Mouse (Mus musculus): ENCODE results near the gene Grxcr1. TPM values are rescaled to one million over a fixed set of nuclear protein-coding genes. Genes with fewer than 3 reads are reported as not detected.

Grxcr1 gene
- polyA plus RNA-seq, 1 experiment from 2014 or later: 0.15 TPM

DNA sequence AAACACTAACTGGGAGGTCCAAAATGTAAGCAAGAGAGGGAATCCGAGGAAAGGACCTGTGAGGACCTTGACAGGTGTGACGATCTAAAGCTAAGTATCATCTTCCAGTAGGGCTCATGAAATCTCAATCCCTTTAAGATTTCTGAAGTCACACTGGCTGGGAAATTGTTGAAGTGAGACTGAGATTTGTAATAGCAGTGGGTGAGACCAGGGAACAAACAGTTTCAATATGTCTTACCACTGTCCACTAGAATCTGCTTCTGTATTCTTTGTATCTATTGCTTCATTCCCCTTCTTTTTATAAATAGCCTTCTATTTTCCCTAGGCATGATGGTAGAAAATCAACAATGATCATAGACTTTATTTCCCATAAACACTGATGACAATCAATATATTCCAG is 10.8 kb upstream of the Grxcr1 start:
- 81% methylated on average over 2 of the region's 2 CpGs for WGBS
- no peak for ATAC-seq (ENCODE audit: low FRiP score)
- H3K9me3 ChIP-seq (ENCODE audit: control insufficient read depth, low read length): no peaks in the 10 kb centered on the region
- H3K4me1 ChIP-seq (replicated peaks; ENCODE audit: control insufficient read depth, insufficient read depth, low read length): no peaks in the 10 kb centered on the region
- DNase-seq (ENCODE audit: low spot score): no peak
- no peak overlapping the region for H3K4me2 ChIP-seq (replicated peaks; ENCODE audit: low read depth, low read length)
- no peaks in the 10 kb centered on the region for H3K27me3 ChIP-seq (ENCODE audit: control insufficient read depth, insufficient read depth, low read length)
- no peaks in the 10 kb centered on the region for H3K36me3 ChIP-seq (ENCODE audit: control insufficient read depth, insufficient read depth, low read length)
- H3K4me3 ChIP-seq (ENCODE audit: low read depth, low read length): no peak overlapping the region
- H3K9ac ChIP-seq (ENCODE audit: low read depth, low read length): no peak overlapping the region
- no peak overlapping the region for H3K27ac ChIP-seq (ENCODE audit: low read depth, low read length)

- WGBS: 49% methylated on average over 2 of the region's 2 CpGs
- Histone ChIP-seq H3K27ac (ENCODE audit: low read depth, low read length) (no peak overlapping the region), H3K4me1 (replicated peaks; ENCODE audit: control insufficient read depth, insufficient read depth, low read length) (no peaks in the 10 kb centered on the region), H3K9ac (ENCODE audit: low read depth, low read length) (no peak overlapping the region), H3K9me3 (ENCODE audit: control insufficient read depth, low read length) (no peaks in the 10 kb centered on the region), H3K27me3 (ENCODE audit: control insufficient read depth, insufficient read depth, low read length) (no peaks in the 10 kb centered on the region), H3K36me3 (ENCODE audit: control insufficient read depth, insufficient read depth, low read length) (no peaks in the 10 kb centered on the region), H3K4me2 (replicated peaks; ENCODE audit: low read depth, low read length) (no peak overlapping the region), H3K4me3 (ENCODE audit: low read depth, low read length) (no peak overlapping the region)
- ATAC-seq (ENCODE audit: low FRiP score) (no peak), DNase-seq (ENCODE audit: low spot score) (no peak)
These were observed 4.8 kb upstream of the Grxcr1 start for GRCm38 (mm10) chr5:68026658-68027422.

DNA sequence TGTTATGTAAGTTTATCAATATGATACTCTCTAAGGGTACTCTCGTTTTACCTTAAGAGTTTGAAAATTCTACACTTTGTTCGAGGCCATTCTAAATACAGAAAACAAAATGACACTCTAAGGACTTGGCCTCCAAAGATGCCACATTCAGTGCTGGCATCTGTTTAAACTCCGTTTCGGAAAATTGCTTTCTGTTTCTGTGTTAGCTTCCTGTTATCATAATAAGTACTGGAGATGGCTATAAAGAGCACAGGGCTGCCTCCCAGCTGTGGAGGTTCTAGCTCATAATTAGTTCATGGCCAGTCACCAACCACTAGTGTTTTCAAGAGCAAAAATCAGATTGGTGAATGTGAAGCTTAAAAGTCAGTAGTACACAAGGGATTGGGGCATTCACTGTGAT is 4.2 kb upstream of the Grxcr1 start:
- no peak overlapping the region for H3K4me3 ChIP-seq (ENCODE audit: low read depth, low read length)
- no peak for ATAC-seq (ENCODE audit: low FRiP score)
- 86% methylated on average over 4 of the region's 4 CpGs for WGBS
- H3K4me1 ChIP-seq (replicated peaks; ENCODE audit: control insufficient read depth, insufficient read depth, low read length): no peaks in the 10 kb centered on the region
- H3K9me3 ChIP-seq (ENCODE audit: control insufficient read depth, low read length): no peaks in the 10 kb centered on the region
- H3K4me2 ChIP-seq (replicated peaks; ENCODE audit: low read depth, low read length): no peak overlapping the region
- DNase-seq (ENCODE audit: low spot score): no peak
- H3K36me3 ChIP-seq (ENCODE audit: control insufficient read depth, insufficient read depth, low read length): no peaks in the 10 kb centered on the region
- no peaks in the 10 kb centered on the region for H3K27me3 ChIP-seq (ENCODE audit: control insufficient read depth, insufficient read depth, low read length)
- no peak overlapping the region for H3K9ac ChIP-seq (ENCODE audit: low read depth, low read length)
- H3K27ac ChIP-seq (ENCODE audit: low read depth, low read length): no peak overlapping the region

GRCm38 (mm10) chr5:68033345-68033744 is 1.7 kb downstream of the Grxcr1 start:
- DNase-seq (ENCODE audit: low spot score): no peak
- Histone ChIP-seq H3K36me3 (ENCODE audit: control insufficient read depth, insufficient read depth, low read length) (no peaks in the 10 kb centered on the region), H3K27me3 (ENCODE audit: control insufficient read depth, insufficient read depth, low read length) (no peaks in the 10 kb centered on the region), H3K9ac (ENCODE audit: low read depth, low read length) (no peak overlapping the region), H3K27ac (ENCODE audit: low read depth, low read length) (no peak overlapping the region), H3K4me1 (replicated peaks; ENCODE audit: control insufficient read depth, insufficient read depth, low read length) (no peaks in the 10 kb centered on the region), H3K9me3 (ENCODE audit: control insufficient read depth, low read length) (no peaks in the 10 kb centered on the region), H3K4me3 (ENCODE audit: low read depth, low read length) (no peak overlapping the region), H3K4me2 (replicated peaks; ENCODE audit: low read depth, low read length) (no peak overlapping the region)
- WGBS: 95% methylated on average over 2 of the region's 2 CpGs
- ATAC-seq (ENCODE audit: low FRiP score): no peak

DNA sequence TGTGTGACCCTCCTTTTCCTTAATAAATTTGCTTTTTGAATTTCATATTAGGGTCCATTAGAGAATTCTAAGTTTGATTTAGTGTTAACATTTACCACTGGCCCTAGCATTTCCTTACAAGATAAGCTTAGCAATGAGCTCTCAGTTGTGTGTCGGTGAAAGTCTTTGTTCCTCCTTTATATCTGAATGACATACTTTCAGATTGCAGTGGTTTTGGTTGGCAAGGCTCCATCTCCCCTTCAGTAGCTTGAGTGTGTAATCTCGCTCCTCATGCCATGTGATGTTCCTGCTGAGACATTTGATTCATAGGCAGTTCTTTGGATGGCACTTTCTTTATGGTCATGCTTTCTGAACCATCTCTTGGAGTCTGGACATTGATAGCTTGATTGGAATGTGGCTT is 7.4 kb downstream of the Grxcr1 start:
- H3K27ac ChIP-seq (ENCODE audit: low read depth, low read length): no peak overlapping the region
- ATAC-seq (ENCODE audit: low FRiP score): no peak
- no peak overlapping the region for H3K4me2 ChIP-seq (replicated peaks; ENCODE audit: low read depth, low read length)
- H3K9me3 ChIP-seq (ENCODE audit: control insufficient read depth, low read length): no peaks in the 10 kb centered on the region
- H3K4me3 ChIP-seq (ENCODE audit: low read depth, low read length): no peak overlapping the region
- no peak overlapping the region for H3K9ac ChIP-seq (ENCODE audit: low read depth, low read length)
- no peak for DNase-seq (ENCODE audit: low spot score)
- H3K36me3 ChIP-seq (ENCODE audit: control insufficient read depth, insufficient read depth, low read length): no peaks in the 10 kb centered on the region
- H3K4me1 ChIP-seq (replicated peaks; ENCODE audit: control insufficient read depth, insufficient read depth, low read length): no peaks in the 10 kb centered on the region
- WGBS: 87% methylated on average over 2 of the region's 2 CpGs
- no peaks in the 10 kb centered on the region for H3K27me3 ChIP-seq (ENCODE audit: control insufficient read depth, insufficient read depth, low read length)

GRCm38 (mm10) chr5:68043339-68043738 is 11.7 kb downstream of the Grxcr1 start:
- Histone ChIP-seq H3K4me2 (replicated peaks; ENCODE audit: low read depth, low read length) (no peak overlapping the region), H3K9ac (ENCODE audit: low read depth, low read length) (no peak overlapping the region), H3K27me3 (ENCODE audit: control insufficient read depth, insufficient read depth, low read length) (no peaks in the 10 kb centered on the region), H3K27ac (ENCODE audit: low read depth, low read length) (no peak overlapping the region), H3K4me1 (replicated peaks; ENCODE audit: control insufficient read depth, insufficient read depth, low read length) (no peaks in the 10 kb centered on the region), H3K4me3 (ENCODE audit: low read depth, low read length) (no peak overlapping the region), H3K9me3 (ENCODE audit: control insufficient read depth, low read length) (no peaks in the 10 kb centered on the region), H3K36me3 (ENCODE audit: control insufficient read depth, insufficient read depth, low read length) (no peaks in the 10 kb centered on the region)
- WGBS: 92% methylated on average over 5 of the region's 5 CpGs
- DNase-seq (ENCODE audit: low spot score): no peak
- ATAC-seq (ENCODE audit: low FRiP score): no peak

DNA sequence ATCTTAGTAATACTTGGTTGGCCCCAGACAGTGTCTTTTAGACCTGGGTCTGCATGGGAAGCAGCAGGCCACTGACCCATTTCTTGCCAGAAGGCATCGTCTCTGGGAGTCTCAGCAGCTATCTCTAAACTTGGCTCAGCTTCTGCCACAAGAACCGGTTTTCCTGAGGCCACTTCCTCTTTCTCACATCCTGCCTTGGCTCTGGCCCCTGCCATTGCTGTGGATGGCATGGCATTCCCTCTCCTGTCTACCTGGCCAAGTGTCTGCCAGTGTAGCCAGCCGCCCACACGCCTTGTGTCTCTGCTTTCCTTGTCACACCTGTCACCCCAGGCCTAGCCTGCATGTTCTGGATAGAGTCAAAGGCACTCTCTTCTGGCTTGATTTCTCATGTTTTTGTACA is 17.1 kb downstream of the Grxcr1 start:
- H3K9me3 ChIP-seq (ENCODE audit: control insufficient read depth, low read length): no peaks in the 10 kb centered on the region
- no peaks in the 10 kb centered on the region for H3K36me3 ChIP-seq (ENCODE audit: control insufficient read depth, insufficient read depth, low read length)
- no peak overlapping the region for H3K27ac ChIP-seq (ENCODE audit: low read depth, low read length)
- no peaks in the 10 kb centered on the region for H3K4me1 ChIP-seq (replicated peaks; ENCODE audit: control insufficient read depth, insufficient read depth, low read length)
- H3K4me3 ChIP-seq (ENCODE audit: low read depth, low read length): no peak overlapping the region
- peak; percentile 2 for DNase-seq (ENCODE audit: low spot score)
- 60% methylated on average over 4 of the region's 4 CpGs for WGBS
- no peaks in the 10 kb centered on the region for H3K27me3 ChIP-seq (ENCODE audit: control insufficient read depth, insufficient read depth, low read length)
- H3K4me2 ChIP-seq (replicated peaks; ENCODE audit: low read depth, low read length): no peak overlapping the region
- H3K9ac ChIP-seq (ENCODE audit: low read depth, low read length): no peak overlapping the region
- no peak for ATAC-seq (ENCODE audit: low FRiP score)

GRCm38 (mm10) chr5:68049536-68049935 is 17.9 kb downstream of the Grxcr1 start:
- DNase-seq (ENCODE audit: low spot score) (no peak), ATAC-seq (ENCODE audit: low FRiP score) (no peak)
- Histone ChIP-seq H3K9me3 (ENCODE audit: control insufficient read depth, low read length) (no peaks in the 10 kb centered on the region), H3K4me1 (replicated peaks; ENCODE audit: control insufficient read depth, insufficient read depth, low read length) (no peaks in the 10 kb centered on the region), H3K36me3 (ENCODE audit: control insufficient read depth, insufficient read depth, low read length) (no peaks in the 10 kb centered on the region), H3K27me3 (ENCODE audit: control insufficient read depth, insufficient read depth, low read length) (no peaks in the 10 kb centered on the region), H3K4me3 (ENCODE audit: low read depth, low read length) (no peak overlapping the region), H3K9ac (ENCODE audit: low read depth, low read length) (no peak overlapping the region), H3K4me2 (replicated peaks; ENCODE audit: low read depth, low read length) (no peak overlapping the region), H3K27ac (ENCODE audit: low read depth, low read length) (no peak overlapping the region)
- WGBS: 48% methylated on average over 4 of the region's 4 CpGs

DNA sequence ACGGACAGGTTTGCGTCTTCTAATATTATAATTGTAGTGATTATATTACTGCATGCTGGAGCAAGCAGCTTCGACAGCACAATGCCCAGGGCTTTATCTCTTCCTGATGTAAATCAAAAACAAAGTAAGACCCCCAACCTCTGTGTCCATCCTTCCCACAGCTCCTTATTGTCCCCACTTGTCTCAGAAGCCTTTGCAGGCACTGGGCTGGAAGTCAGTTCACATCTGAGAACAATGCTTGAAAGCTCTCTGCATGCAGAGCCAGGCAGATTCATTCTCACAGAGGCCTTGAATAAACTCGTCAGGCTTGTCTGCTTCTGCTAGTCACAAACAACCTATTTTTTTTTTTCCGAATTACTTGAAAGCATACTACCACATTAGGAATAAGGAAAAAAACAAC is 19.5 kb downstream of the Grxcr1 start:
- Histone ChIP-seq H3K9ac (ENCODE audit: low read depth, low read length) (no peak overlapping the region), H3K9me3 (ENCODE audit: control insufficient read depth, low read length) (no peaks in the 10 kb centered on the region), H3K27me3 (ENCODE audit: control insufficient read depth, insufficient read depth, low read length) (no peaks in the 10 kb centered on the region), H3K4me1 (replicated peaks; ENCODE audit: control insufficient read depth, insufficient read depth, low read length) (no peaks in the 10 kb centered on the region), H3K27ac (ENCODE audit: low read depth, low read length) (no peak overlapping the region), H3K4me2 (replicated peaks; ENCODE audit: low read depth, low read length) (no peak overlapping the region), H3K4me3 (ENCODE audit: low read depth, low read length) (no peak overlapping the region), H3K36me3 (ENCODE audit: control insufficient read depth, insufficient read depth, low read length) (no peaks in the 10 kb centered on the region)
- ATAC-seq (ENCODE audit: low FRiP score): peak; percentile 63
- 16% methylated on average over 5 of the region's 5 CpGs for WGBS
- DNase-seq (ENCODE audit: low spot score): peak; percentile 43

All from hindbrain, embryonic 11.5 days (tissue).